Mouse (Mus musculus): ENCODE results near the gene Rps15. TPM values are rescaled to one million over a fixed set of nuclear protein-coding genes. Genes with fewer than 3 reads are reported as not detected.

Rps15 gene
- polyA plus RNA-seq, 2 experiments: 1,173 to 3,829 TPM

DNA sequence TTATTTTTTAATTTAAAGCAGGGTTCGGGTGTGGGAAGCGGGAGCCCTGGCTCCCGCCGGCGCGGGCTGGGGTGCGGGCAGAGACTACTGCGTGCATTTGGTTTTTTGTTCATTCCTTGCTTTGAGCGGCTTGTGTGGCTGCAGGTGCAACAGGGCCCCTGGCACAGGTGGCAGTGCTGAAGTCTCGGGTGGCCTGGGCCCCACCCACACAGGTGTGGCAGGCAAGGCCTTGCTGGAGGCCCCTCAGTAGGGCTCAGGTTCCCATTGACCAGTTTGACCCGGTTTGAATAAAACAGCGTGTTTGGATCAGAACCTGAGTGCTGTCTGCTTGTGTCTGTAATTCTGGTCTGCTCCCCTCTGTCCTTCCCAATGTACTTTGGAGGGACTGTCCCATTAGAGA is 4.2 kb upstream of the Rps15 start:
- ATAC-seq (ENCODE audit: low FRiP score, low read depth) (no peak), DNase-seq (ENCODE audit: low spot score) (no peak)
- no peak overlapping the region for H3K4me3 ChIP-seq (replicated peaks; ENCODE audit: low read length)
- H3K27me3 ChIP-seq (ENCODE audit: control insufficient read depth, insufficient read depth, low read length): no peaks in the 10 kb centered on the region
- 89% methylated on average over 12 of the region's 12 CpGs for WGBS
- no peaks in the 10 kb centered on the region for H3K9me3 ChIP-seq (ENCODE audit: control insufficient read depth, low read length)
- no peak overlapping the region for H3K27ac ChIP-seq (replicated peaks; ENCODE audit: low read depth, low read length)
- peaks cover 59% of the 10 kb centered on the region for H3K36me3 ChIP-seq (ENCODE audit: control insufficient read depth, insufficient read depth, low read length)
- no peak for TF ChIP-seq POLR2A (IDR thresholded peaks at IDR 0.05; ENCODE audit: borderline replicate concordance, extremely low read depth, insufficient read depth, insufficient read length)
- no peak overlapping the region for H3K4me2 ChIP-seq (replicated peaks; ENCODE audit: low read depth, low read length, severe bottlenecking)
- 0 out of 2 replicates have a peak, but pooled peaks cover under 1% of the 10 kb centered on the region for H3K4me1 ChIP-seq (ENCODE audit: control insufficient read depth, insufficient read depth, low read length)
- H3K9ac ChIP-seq (ENCODE audit: low read depth, low read length, severe bottlenecking): no peak overlapping the region

DNA sequence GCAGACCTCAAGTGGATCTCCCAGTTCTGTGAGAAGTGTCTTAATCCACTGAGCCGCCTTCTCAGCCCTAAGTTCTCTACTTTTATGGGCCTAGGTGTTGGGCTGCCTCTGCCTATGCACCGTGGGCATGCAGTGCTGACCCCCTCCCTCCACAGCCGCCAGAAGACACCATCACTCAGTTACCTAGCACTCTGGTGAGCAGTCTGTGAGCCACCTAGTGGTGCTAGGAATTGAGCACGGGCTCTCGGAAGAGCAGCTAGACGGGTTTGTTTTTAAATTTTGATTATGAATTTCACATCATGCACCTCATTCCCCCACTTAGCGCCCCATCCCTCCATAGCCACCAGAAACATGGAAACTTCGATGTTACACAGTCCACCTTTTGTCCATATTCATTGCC is 3.6 kb upstream of the Rps15 start:
- Histone ChIP-seq H3K9me3 (ENCODE audit: control insufficient read depth, low read length) (no peaks in the 10 kb centered on the region), H3K27me3 (ENCODE audit: control insufficient read depth, insufficient read depth, low read length) (no peaks in the 10 kb centered on the region), H3K27ac (replicated peaks; ENCODE audit: low read depth, low read length) (no peak overlapping the region), H3K9ac (ENCODE audit: low read depth, low read length, severe bottlenecking) (no peak overlapping the region), H3K4me3 (replicated peaks; ENCODE audit: low read length) (no peak overlapping the region), H3K4me1 (ENCODE audit: control insufficient read depth, insufficient read depth, low read length) (peaks cover 5% of the 10 kb centered on the region; the same call in 1 of the 2 replicates), H3K36me3 (ENCODE audit: control insufficient read depth, insufficient read depth, low read length) (peaks cover 59% of the 10 kb centered on the region), H3K4me2 (replicated peaks; ENCODE audit: low read depth, low read length, severe bottlenecking) (no peak overlapping the region)
- DNase-seq (ENCODE audit: low spot score) (no peak), ATAC-seq (ENCODE audit: low FRiP score, low read depth) (no peak)
- WGBS: 67% methylated on average over 8 of the region's 8 CpGs
- no peak for TF ChIP-seq POLR2A (IDR thresholded peaks at IDR 0.05; ENCODE audit: borderline replicate concordance, extremely low read depth, insufficient read depth, insufficient read length)

DNA sequence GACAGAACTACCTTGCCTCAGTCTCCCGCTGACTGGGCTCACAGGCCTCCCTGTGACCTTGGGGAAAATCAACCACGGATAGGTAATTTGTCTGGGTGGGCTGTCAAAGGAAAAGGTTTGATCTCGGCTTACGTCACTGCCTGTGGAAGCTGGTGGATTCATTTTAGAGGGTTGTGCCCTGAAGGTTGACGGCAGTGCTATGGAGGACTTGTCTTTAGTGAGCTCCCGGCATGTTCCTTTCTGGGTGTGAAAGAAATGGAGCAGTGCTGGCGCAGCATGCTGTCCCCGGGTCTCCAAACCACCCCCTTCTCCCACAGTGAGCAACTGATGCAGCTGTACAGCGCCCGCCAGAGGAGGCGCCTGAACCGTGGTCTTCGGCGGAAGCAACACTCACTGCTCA is 1.1 kb downstream of the Rps15 start:
- H3K9ac ChIP-seq (ENCODE audit: low read depth, low read length, severe bottlenecking): peak overlapping the region; percentile 99
- H3K9me3 ChIP-seq (ENCODE audit: control insufficient read depth, low read length): no peaks in the 10 kb centered on the region
- H3K4me2 ChIP-seq (replicated peaks; ENCODE audit: low read depth, low read length, severe bottlenecking): peak overlapping the region; percentile 94
- peaks cover 17% of the 10 kb centered on the region for H3K4me1 ChIP-seq (ENCODE audit: control insufficient read depth, insufficient read depth, low read length)
- no peak for TF ChIP-seq POLR2A (IDR thresholded peaks at IDR 0.05; ENCODE audit: borderline replicate concordance, extremely low read depth, insufficient read depth, insufficient read length)
- peak overlapping the region; percentile 93 for H3K4me3 ChIP-seq (replicated peaks; ENCODE audit: low read length)
- DNase-seq (ENCODE audit: low spot score): no peak
- peak overlapping the region; percentile 93 for H3K27ac ChIP-seq (replicated peaks; ENCODE audit: low read depth, low read length)
- no peak for ATAC-seq (ENCODE audit: low FRiP score, low read depth)
- 29% methylated on average over 14 of the region's 14 CpGs for WGBS
- H3K27me3 ChIP-seq (ENCODE audit: control insufficient read depth, insufficient read depth, low read length): peaks cover 2% of the 10 kb centered on the region; the same call in 1 of the 2 replicates
- peaks cover 31% of the 10 kb centered on the region for H3K36me3 ChIP-seq (ENCODE audit: control insufficient read depth, insufficient read depth, low read length)

DNA sequence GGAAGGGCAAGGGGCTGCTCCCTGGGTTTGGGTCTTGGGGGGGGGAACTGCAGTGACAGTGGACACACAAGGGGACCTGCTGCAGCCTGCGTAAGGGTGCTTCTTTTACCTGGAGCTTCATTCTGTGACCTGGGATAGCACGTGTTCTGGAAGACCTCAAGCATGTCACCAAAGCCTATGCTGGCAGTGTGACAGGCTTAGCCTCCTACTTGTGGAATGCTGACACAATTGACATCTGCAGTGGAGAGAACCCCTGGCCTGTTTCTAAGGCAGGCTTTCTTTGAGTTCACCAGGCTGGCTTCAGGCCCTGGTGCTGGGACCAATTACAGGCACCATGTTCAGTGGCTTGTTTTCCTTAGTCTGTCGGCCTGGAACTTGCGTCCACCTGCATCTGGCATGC is 2.1 kb downstream of the Rps15 start:
- Histone ChIP-seq H3K27ac (replicated peaks; ENCODE audit: low read depth, low read length) (no peak overlapping the region), H3K4me3 (replicated peaks; ENCODE audit: low read length) (no peak overlapping the region)

DNA sequence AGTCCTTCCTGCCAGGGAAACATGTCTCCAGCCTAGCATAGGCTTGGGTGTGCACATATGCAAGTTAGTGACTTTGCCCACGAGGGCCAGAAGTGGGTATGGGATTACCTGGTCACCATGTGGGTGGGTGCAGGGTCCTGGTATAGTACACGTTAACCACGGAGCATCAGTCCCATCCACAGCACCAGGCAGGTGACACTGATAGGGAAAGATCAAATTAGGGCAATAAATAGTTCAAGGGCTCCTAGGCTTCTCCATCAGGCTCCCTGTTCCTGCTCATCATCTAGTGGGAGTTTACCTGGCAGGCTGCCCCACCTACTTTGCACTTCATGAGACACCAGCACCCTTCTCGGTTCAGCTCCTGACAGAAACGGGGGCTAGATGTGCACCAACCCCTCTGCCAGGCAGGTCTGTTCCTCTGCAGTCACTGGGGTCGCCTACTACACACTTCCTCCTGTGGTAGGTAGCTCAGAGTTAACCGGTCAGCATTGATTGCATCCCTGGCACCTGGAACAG is 2.6 kb downstream of the Rps15 start:
- Histone ChIP-seq H3K4me3 (replicated peaks; ENCODE audit: low read length) (no peak overlapping the region), H3K27ac (replicated peaks; ENCODE audit: low read depth, low read length) (no peak overlapping the region), H3K9ac (ENCODE audit: low read depth, low read length, severe bottlenecking) (no peak overlapping the region), H3K4me1 (ENCODE audit: control insufficient read depth, insufficient read depth, low read length) (peaks cover 17% of the 10 kb centered on the region), H3K36me3 (ENCODE audit: control insufficient read depth, insufficient read depth, low read length) (peaks cover 22% of the 10 kb centered on the region), H3K9me3 (ENCODE audit: control insufficient read depth, low read length) (no peaks in the 10 kb centered on the region), H3K4me2 (replicated peaks; ENCODE audit: low read depth, low read length, severe bottlenecking) (no peak overlapping the region; the same call in 1 of the 2 replicates), H3K27me3 (ENCODE audit: control insufficient read depth, insufficient read depth, low read length) (peaks cover 17% of the 10 kb centered on the region)
- no peak for ATAC-seq (ENCODE audit: low FRiP score, low read depth)
- no peak for TF ChIP-seq POLR2A (IDR thresholded peaks at IDR 0.05; ENCODE audit: borderline replicate concordance, extremely low read depth, insufficient read depth, insufficient read length)
- 45% methylated on average over 7 of the region's 7 CpGs for WGBS
- no peak for DNase-seq (ENCODE audit: low spot score)

More for the DNA sequence above, 2.1 kb downstream of the Rps15 start:
- ATAC-seq (ENCODE audit: low FRiP score, low read depth): no peak
- DNase-seq (ENCODE audit: low spot score): no peak
- peaks cover 17% of the 10 kb centered on the region for H3K4me1 ChIP-seq (ENCODE audit: control insufficient read depth, insufficient read depth, low read length)
- peak overlapping the region; percentile 12; the same call in 1 of the 2 replicates for H3K9ac ChIP-seq (ENCODE audit: low read depth, low read length, severe bottlenecking)
- 72% methylated on average over 4 of the region's 4 CpGs for WGBS
- H3K9me3 ChIP-seq (ENCODE audit: control insufficient read depth, low read length): no peaks in the 10 kb centered on the region
- TF ChIP-seq POLR2A (IDR thresholded peaks at IDR 0.05; ENCODE audit: borderline replicate concordance, extremely low read depth, insufficient read depth, insufficient read length): no peak
- H3K4me2 ChIP-seq (replicated peaks; ENCODE audit: low read depth, low read length, severe bottlenecking): no peak overlapping the region
- peaks cover 22% of the 10 kb centered on the region for H3K36me3 ChIP-seq (ENCODE audit: control insufficient read depth, insufficient read depth, low read length)
- H3K27me3 ChIP-seq (ENCODE audit: control insufficient read depth, insufficient read depth, low read length): peaks cover 12% of the 10 kb centered on the region; the same call in 1 of the 2 replicates

Measured in limb, embryonic 14.5 days (tissue).